Mouse (Mus musculus) layer of hippocampus, adult 11-12 months (tissue): ENCODE measurements at regions not wholly inside any gene's neighbourhood (a gene's known extent, or its start where the extent isn't known, plus 50 kb on each side); places are given as distances from the start of the nearest gene placed in this dataset.

ENCODE experiments used
- DNase-seq: peaks from one replicate; pipeline ENCODE4 v3.0.0; 2022; ENCODE audit warnings: low spot score

DNA sequence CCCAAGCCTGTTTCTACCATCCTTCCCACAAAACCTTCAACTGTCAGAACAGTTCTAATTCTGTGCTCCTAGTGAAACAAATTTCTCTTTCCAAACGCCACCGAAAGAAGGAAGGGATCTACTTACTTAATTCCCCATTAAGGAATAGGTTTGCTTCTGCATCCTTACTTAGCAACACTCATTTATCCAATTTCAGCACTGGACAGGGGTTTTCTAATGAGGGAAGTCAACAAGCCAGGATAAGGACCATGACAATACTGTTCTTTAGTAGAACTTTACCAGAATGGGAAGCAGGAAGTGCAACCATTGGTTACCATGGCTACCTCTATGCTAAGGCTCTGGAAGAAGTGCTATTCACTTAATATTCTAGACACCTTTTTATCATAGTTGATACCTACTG, 68.6 kb upstream of the Id4 start:
- DNase-seq: no peak

GRCm38 (mm10) chr13:48193942-48194341, 67.1 kb upstream of the Id4 start:
- DNase-seq: no peak

GRCm38 (mm10) chr13:48207824-48208223, 53.2 kb upstream of the Id4 start:
- no peak for DNase-seq
